Mouse (Mus musculus): ENCODE data around the gene Trib2. TPM values are rescaled to one million over a fixed set of nuclear protein-coding genes. Genes with fewer than 3 reads are reported as not detected.

Trib2 gene
- polyA plus RNA-seq, 1 experiment = 0.96 TPM

- H3K4me2 ChIP-seq (ENCODE audit: low read depth) = no peak overlapping the region
- H3K4me3 ChIP-seq = no peak overlapping the region
- peaks cover 7% of the 10 kb centered on the region for H3K36me3 ChIP-seq (ENCODE audit: control insufficient read depth, insufficient read depth)
- H3K27me3 ChIP-seq (ENCODE audit: control insufficient read depth, insufficient read depth, insufficient read length) = no peaks in the 10 kb centered on the region
- no peak overlapping the region for H3ac ChIP-seq (ENCODE audit: control insufficient read depth, insufficient read length)
- TF ChIP-seq POLR2AphosphoS2 (IDR thresholded peaks at IDR 0.05; ENCODE audit: insufficient read length, low read depth) (no peak), TCF3 (IDR thresholded peaks at IDR 0.05; ENCODE audit: insufficient read length, low read depth) (no peak), MYOG (IDR thresholded peaks at IDR 0.05; ENCODE audit: control insufficient read depth in 1 of 3, insufficient read depth in 1 of 3, insufficient read length in 2 of 3, low read depth in 2 of 3) (no peak), SRF (IDR thresholded peaks at IDR 0.05; ENCODE audit: control insufficient read depth, insufficient read length, low read depth) (no peak), TCF12 (IDR thresholded peaks at IDR 0.05; ENCODE audit: insufficient read depth, poor library complexity, severe bottlenecking) (no peak)
- H3K79me2 ChIP-seq (ENCODE audit: control insufficient read depth, insufficient read depth) = no peaks in the 10 kb centered on the region
Measured at GRCm38 (mm10) chr12:15795886-15796285, 20.8 kb downstream of the Trib2 start.

DNA sequence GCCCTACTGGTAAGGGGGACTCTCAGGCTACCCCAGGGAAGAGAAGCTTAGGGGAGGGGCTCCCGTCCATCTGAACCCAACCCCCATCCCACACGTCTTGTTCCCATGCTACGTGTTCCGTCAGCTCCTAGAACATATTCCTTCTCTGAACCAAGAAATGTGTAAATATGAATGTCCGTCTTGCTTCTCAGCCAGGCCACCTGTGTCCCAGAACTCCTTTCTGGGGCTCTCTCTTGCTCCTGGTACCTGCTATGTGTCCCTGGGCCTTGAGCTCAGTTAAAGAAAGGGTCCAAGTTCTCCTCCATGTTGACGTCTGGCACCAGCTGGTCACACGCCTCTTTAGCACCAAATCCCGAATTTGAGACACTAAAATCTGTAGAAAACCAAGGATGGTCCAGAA lies 23.4 kb downstream of the Trib2 start:
- H3K36me3 ChIP-seq (ENCODE audit: control insufficient read depth, insufficient read depth) = peaks cover 7% of the 10 kb centered on the region
- H3K4me3 ChIP-seq = no peak overlapping the region

GRCm38 (mm10) chr12:15790181-15790580 lies 26.5 kb downstream of the Trib2 start:
- no peak overlapping the region for H3K4me3 ChIP-seq
- TF ChIP-seq REST (IDR thresholded peaks at IDR 0.05; ENCODE audit: insufficient read depth, insufficient read length) (no peak), USF1 (IDR thresholded peaks at IDR 0.05; ENCODE audit: low read depth) (no peak), MAX (IDR thresholded peaks at IDR 0.05; ENCODE audit: low read depth) (no peak), E2F4 (IDR thresholded peaks at IDR 0.05; ENCODE audit: insufficient read depth) (no peak), TCF12 (IDR thresholded peaks at IDR 0.05; ENCODE audit: insufficient read depth, poor library complexity, severe bottlenecking) (no peak), SRF (IDR thresholded peaks at IDR 0.05; ENCODE audit: control insufficient read depth, insufficient read length, low read depth) (no peak), MYOD1 (IDR thresholded peaks at IDR 0.05; ENCODE audit: control insufficient read depth in 1 of 3, insufficient read length in 2 of 3, low read depth in 2 of 3) (no peak), CEBPB (IDR thresholded peaks at IDR 0.05; ENCODE audit: insufficient read depth, poor library complexity, severe bottlenecking) (no peak), POLR2A (IDR thresholded peaks at IDR 0.05; ENCODE audit: insufficient read length, low read depth) (no peak), TCF3 (IDR thresholded peaks at IDR 0.05; ENCODE audit: insufficient read length, low read depth) (no peak), POLR2AphosphoS2 (IDR thresholded peaks at IDR 0.05; ENCODE audit: insufficient read length, low read depth) (no peak), MYOG (IDR thresholded peaks at IDR 0.05; ENCODE audit: control insufficient read depth in 1 of 3, insufficient read depth in 1 of 3, insufficient read length in 2 of 3, low read depth in 2 of 3) (no peak)
- no peaks in the 10 kb centered on the region for H3K27me3 ChIP-seq (ENCODE audit: control insufficient read depth, insufficient read depth, insufficient read length)
- no peak overlapping the region for H3K4me2 ChIP-seq (ENCODE audit: low read depth)
- H3K79me2 ChIP-seq (ENCODE audit: control insufficient read depth, insufficient read depth) = no peaks in the 10 kb centered on the region
- H3K36me3 ChIP-seq (ENCODE audit: control insufficient read depth, insufficient read depth) = no peaks in the 10 kb centered on the region
- no peak overlapping the region for H3ac ChIP-seq (ENCODE audit: control insufficient read depth, insufficient read length)

More for the DNA sequence above, 23.4 kb downstream of the Trib2 start:
- no peaks in the 10 kb centered on the region for H3K79me2 ChIP-seq (ENCODE audit: control insufficient read depth, insufficient read depth)
- TF ChIP-seq POLR2AphosphoS2 (IDR thresholded peaks at IDR 0.05; ENCODE audit: insufficient read length, low read depth) = no peak
- TF ChIP-seq MYOD1 (IDR thresholded peaks at IDR 0.05; ENCODE audit: control insufficient read depth in 1 of 3, insufficient read length in 2 of 3, low read depth in 2 of 3) = no peak
- no peak for TF ChIP-seq USF1 (IDR thresholded peaks at IDR 0.05; ENCODE audit: low read depth)
- TF ChIP-seq TCF3 (IDR thresholded peaks at IDR 0.05; ENCODE audit: insufficient read length, low read depth) = no peak
- TF ChIP-seq SRF (IDR thresholded peaks at IDR 0.05; ENCODE audit: control insufficient read depth, insufficient read length, low read depth) = no peak
- no peaks in the 10 kb centered on the region for H3K27me3 ChIP-seq (ENCODE audit: control insufficient read depth, insufficient read depth, insufficient read length)
- H3K4me2 ChIP-seq (ENCODE audit: low read depth) = no peak overlapping the region
- no peak overlapping the region for H3ac ChIP-seq (ENCODE audit: control insufficient read depth, insufficient read length)

DNA sequence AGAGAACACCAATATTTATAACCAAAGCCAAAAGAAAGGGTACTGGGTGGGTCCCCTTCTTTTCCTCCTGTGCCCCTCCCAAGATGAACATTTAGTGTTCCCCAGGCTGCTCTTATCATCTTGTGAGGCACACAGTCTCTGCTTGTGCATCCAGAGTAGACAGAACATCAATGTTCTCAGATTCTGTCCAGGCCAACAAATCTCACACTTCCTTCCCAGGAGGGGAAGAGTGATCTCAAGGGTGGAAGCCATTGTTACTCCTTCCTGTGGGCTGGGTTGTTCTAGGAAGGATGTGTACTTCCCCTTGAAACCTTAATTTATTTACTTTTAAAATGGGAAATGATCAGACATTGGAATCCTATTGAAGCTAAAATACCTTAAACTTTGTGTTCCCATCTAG lies 39.7 kb downstream of the Trib2 start:
- Histone ChIP-seq H3K79me2 (ENCODE audit: control insufficient read depth, insufficient read depth) (no peaks in the 10 kb centered on the region), H3ac (ENCODE audit: control insufficient read depth, insufficient read length) (no peak overlapping the region), H3K4me3 (no peak overlapping the region), H3K27me3 (ENCODE audit: control insufficient read depth, insufficient read depth, insufficient read length) (no peaks in the 10 kb centered on the region), H3K36me3 (ENCODE audit: control insufficient read depth, insufficient read depth) (no peaks in the 10 kb centered on the region), H3K4me2 (ENCODE audit: low read depth) (no peak overlapping the region)
- TF ChIP-seq USF1 (IDR thresholded peaks at IDR 0.05; ENCODE audit: low read depth) (no peak), POLR2A (IDR thresholded peaks at IDR 0.05; ENCODE audit: insufficient read length, low read depth) (no peak), MYOG (IDR thresholded peaks at IDR 0.05; ENCODE audit: control insufficient read depth in 1 of 3, insufficient read depth in 1 of 3, insufficient read length in 2 of 3, low read depth in 2 of 3) (no peak), REST (IDR thresholded peaks at IDR 0.05; ENCODE audit: insufficient read depth, insufficient read length) (no peak), TCF3 (IDR thresholded peaks at IDR 0.05; ENCODE audit: insufficient read length, low read depth) (no peak), SRF (IDR thresholded peaks at IDR 0.05; ENCODE audit: control insufficient read depth, insufficient read length, low read depth) (no peak), MYOD1 (IDR thresholded peaks at IDR 0.05; ENCODE audit: control insufficient read depth in 1 of 3, insufficient read length in 2 of 3, low read depth in 2 of 3) (no peak), MAX (IDR thresholded peaks at IDR 0.05; ENCODE audit: low read depth) (no peak), TCF12 (IDR thresholded peaks at IDR 0.05; ENCODE audit: insufficient read depth, poor library complexity, severe bottlenecking) (no peak), POLR2AphosphoS2 (IDR thresholded peaks at IDR 0.05; ENCODE audit: insufficient read length, low read depth) (no peak), E2F4 (IDR thresholded peaks at IDR 0.05; ENCODE audit: insufficient read depth) (no peak), CEBPB (IDR thresholded peaks at IDR 0.05; ENCODE audit: insufficient read depth, poor library complexity, severe bottlenecking) (no peak)

DNA sequence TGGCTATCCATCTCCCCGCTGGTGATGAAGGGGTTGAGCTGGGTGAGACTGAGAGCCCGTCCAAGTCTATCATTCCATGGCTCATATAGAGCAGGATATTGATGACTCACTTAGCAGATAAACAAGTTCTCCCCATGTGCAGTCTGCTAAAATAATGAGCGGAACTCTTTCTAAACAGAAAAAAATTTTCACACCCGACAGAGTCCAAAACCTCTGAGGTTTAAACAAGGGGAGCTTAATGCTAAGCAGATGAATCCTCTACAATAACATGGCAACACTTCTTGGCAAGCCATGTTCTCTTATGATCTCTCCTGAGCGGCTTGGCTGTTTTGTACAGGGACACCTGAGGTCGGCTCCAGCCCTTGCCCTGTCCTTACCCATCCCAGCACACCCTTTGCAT lies 45.0 kb downstream of the Trib2 start:
- Histone ChIP-seq H3K4me2 (ENCODE audit: low read depth) (no peak overlapping the region), H3K27me3 (ENCODE audit: control insufficient read depth, insufficient read depth, insufficient read length) (no peaks in the 10 kb centered on the region), H3K36me3 (ENCODE audit: control insufficient read depth, insufficient read depth) (no peaks in the 10 kb centered on the region), H3ac (ENCODE audit: control insufficient read depth, insufficient read length) (no peak overlapping the region), H3K4me3 (no peak overlapping the region), H3K79me2 (ENCODE audit: control insufficient read depth, insufficient read depth) (no peaks in the 10 kb centered on the region)
- TF ChIP-seq TCF12 (IDR thresholded peaks at IDR 0.05; ENCODE audit: insufficient read depth, poor library complexity, severe bottlenecking) = no peak
- TF ChIP-seq MYOD1 (IDR thresholded peaks at IDR 0.05; ENCODE audit: control insufficient read depth in 1 of 3, insufficient read length in 2 of 3, low read depth in 2 of 3) = no peak
- TF ChIP-seq CEBPB (IDR thresholded peaks at IDR 0.05; ENCODE audit: insufficient read depth, poor library complexity, severe bottlenecking) = no peak
- TF ChIP-seq REST (IDR thresholded peaks at IDR 0.05; ENCODE audit: insufficient read depth, insufficient read length) = no peak
- no peak for TF ChIP-seq TCF3 (IDR thresholded peaks at IDR 0.05; ENCODE audit: insufficient read length, low read depth)
- TF ChIP-seq POLR2AphosphoS2 (IDR thresholded peaks at IDR 0.05; ENCODE audit: insufficient read length, low read depth) = no peak
- no peak for TF ChIP-seq POLR2A (IDR thresholded peaks at IDR 0.05; ENCODE audit: insufficient read length, low read depth)
- TF ChIP-seq E2F4 (IDR thresholded peaks at IDR 0.05; ENCODE audit: insufficient read depth) = no peak
- no peak for TF ChIP-seq MAX (IDR thresholded peaks at IDR 0.05; ENCODE audit: low read depth)
- TF ChIP-seq SRF (IDR thresholded peaks at IDR 0.05; ENCODE audit: control insufficient read depth, insufficient read length, low read depth) = no peak
- no peak for TF ChIP-seq USF1 (IDR thresholded peaks at IDR 0.05; ENCODE audit: low read depth)
- TF ChIP-seq MYOG (IDR thresholded peaks at IDR 0.05; ENCODE audit: control insufficient read depth in 1 of 3, insufficient read depth in 1 of 3, insufficient read length in 2 of 3, low read depth in 2 of 3) = no peak

All from myocyte (in vitro differentiated cells).